In genomic region chr13:91456735-91457134, GRCm38 (mm10) we compare ENCODE assay signal across 22 mouse cellular contexts. TPM values are rescaled to one million over a fixed set of nuclear protein-coding genes. Genes with fewer than 3 reads are reported as not detected.
DNase-seq lines count a peak whose midpoint lies in the region; ATAC-seq and TF ChIP-seq lines count a peak whose summit lies in the region.
"Had no signal": no experiment of that assay in that cellular context is flagged by ENCODE, and none has a peak within 500 bp of the region (broad histone marks: within the 10 kb centered on the region; RNA-seq: fewer than 3 reads in every experiment).

No protein-coding gene starts in this region.

- H3K9me3 ChIP-seq in MEL (replicated peaks; ENCODE audit: insufficient read depth, low read length): no peaks in the 10 kb centered on the region
- no peaks in the 10 kb centered on the region for H3K9me3 ChIP-seq in liver, embryonic 14.5 days (ENCODE audit: control insufficient read depth, low read length)
- H3K9me3 ChIP-seq in liver, postnatal 0 days (ENCODE audit: low read length): no peaks in the 10 kb centered on the region
- H3K9me3 ChIP-seq: forebrain, embryonic 10.5 days; G1E; hindbrain, embryonic 12.5 days had no signal

- no peak for DNase-seq in MEL (ENCODE audit: low read depth, low spot score)
- peak; percentile 82 for DNase-seq in c-Kit-positive CD71-positive TER-119-positive erythroid progenitor cells, embryonic 14.5 days (ENCODE audit: low spot score)
- peak in 2 of 3 experiments; percentile 49 to 73 for DNase-seq in liver, embryonic 14.5 days (ENCODE audit: low read depth in 3 of 3, low spot score in 3 of 3)
- DNase-seq in liver, postnatal 0 days: no peak
- DNase-seq in left cerebral cortex, adult 2 months (ENCODE audit: extremely low spot score in 1 of 2, low spot score in 2 of 2): no peak
- no peak for DNase-seq in right cerebral cortex, postnatal 25 days
- DNase-seq in right cerebral cortex, adult 2 months (ENCODE audit: low spot score in 2 of 2): no peak
- DNase-seq: adrenal gland, adult 2 months; adrenal gland, postnatal 14 days; B cell, adult 2 months; cerebellum, adult 18-20 months; cerebellum, adult 9-10 months; cerebellum, postnatal 14 days; forebrain, postnatal 0 days; gastrocnemius, postnatal 10 days; gastrocnemius, postnatal 36 days had no signal

- ATAC-seq in liver, embryonic 14.5 days (ENCODE audit: insufficient read depth): no peak
- ATAC-seq in liver, postnatal 0 days: no peak
- ATAC-seq: forebrain, embryonic 14.5 days; forebrain, postnatal 0 days; hindbrain, embryonic 16.5 days had no signal

- 18% methylated on average over 3 of the region's 3 CpGs for WGBS in liver, embryonic 14.5 days (ENCODE audit: insufficient replicate concordance)
- WGBS in liver, postnatal 0 days (ENCODE audit: insufficient replicate concordance): 37% methylated on average over 3 of the region's 3 CpGs

- TF ChIP-seq CTCF in MEL (IDR thresholded peaks at IDR 0.05 in 2 of 3, conservative IDR thresholded peaks at IDR 0.05 in 1 of 3; ENCODE audit: control insufficient read depth in 1 of 3, insufficient read depth in 1 of 3, low read depth in 2 of 3, low read length in 3 of 3, poor library complexity in 1 of 3, severe bottlenecking in 1 of 3): no peak
- no peak for TF ChIP-seq CTCF in liver, embryonic 14.5 days (IDR thresholded peaks at IDR 0.05; ENCODE audit: low read depth)
- no peak for TF ChIP-seq CTCF in liver, postnatal 0 days (IDR thresholded peaks at IDR 0.05; ENCODE audit: low read depth)
- no peak for TF ChIP-seq CTCF in left cerebral cortex, adult 2 months (IDR thresholded peaks at IDR 0.05)

- no peak for TF ChIP-seq POLR2A in MEL (IDR thresholded peaks at IDR 0.05; ENCODE audit: control insufficient read depth in 1 of 2, insufficient read depth in 1 of 2, low read depth in 1 of 2, low read length in 2 of 2, poor library complexity in 1 of 2)

- peaks cover 15 to 17% of the 10 kb centered on the region in 2 experiments for H3K4me1 ChIP-seq in MEL (ENCODE audit: control insufficient read depth in 1 of 2, insufficient read depth in 2 of 2, low read length in 2 of 2)
- H3K4me1 ChIP-seq in liver, embryonic 14.5 days (replicated peaks; ENCODE audit: control insufficient read depth in 2 of 2, insufficient read depth in 2 of 2, low read length in 1 of 2): peaks cover 34 to 37% of the 10 kb centered on the region in 2 experiments
- peaks cover 17% of the 10 kb centered on the region for H3K4me1 ChIP-seq in liver, postnatal 0 days (ENCODE audit: insufficient read depth)

- TF ChIP-seq RAD21 in MEL (IDR thresholded peaks at IDR 0.05; ENCODE audit: low read depth, low read length): no peak

- H3K27me3 ChIP-seq in MEL (ENCODE audit: control insufficient read depth in 1 of 2, insufficient read depth in 2 of 2, low read length in 2 of 2): no peaks in the 10 kb centered on the region
- H3K27me3 ChIP-seq in liver, embryonic 14.5 days (ENCODE audit: control insufficient read depth, insufficient read depth, low read length): no peaks in the 10 kb centered on the region
- no peaks in the 10 kb centered on the region for H3K27me3 ChIP-seq in liver, postnatal 0 days (ENCODE audit: insufficient read depth, low read length)
- H3K27me3 ChIP-seq: hindbrain, embryonic 12.5 days had no signal

- TF ChIP-seq EP300 in MEL (IDR thresholded peaks at IDR 0.05; ENCODE audit: low read depth in 1 of 2, low read length in 2 of 2): peak in 1 of 2 experiments; percentile 45; a peak in 1 of 4 replicates
- peak; percentile 73 for TF ChIP-seq EP300 in liver, embryonic 14.5 days (IDR thresholded peaks at IDR 0.05; ENCODE audit: low read depth)
- peak; percentile 81 for TF ChIP-seq EP300 in liver, postnatal 0 days (IDR thresholded peaks at IDR 0.05; ENCODE audit: low read depth)

- peak overlapping the region; percentile 47 for H3K4me2 ChIP-seq in liver, embryonic 14.5 days (ENCODE audit: low read depth)
- no peak overlapping the region; the same call in 1 of the 2 replicates for H3K4me2 ChIP-seq in liver, postnatal 0 days (ENCODE audit: low read depth, low read length)
- H3K4me2 ChIP-seq: heart, embryonic 11.5 days; hindbrain, embryonic 12.5 days had no signal

- no peak overlapping the region; the same call in 1 of the 2 replicates for H3K27ac ChIP-seq in MEL (ENCODE audit: control insufficient read depth, low read depth, low read length)
- peak overlapping the region; percentile 56 for H3K27ac ChIP-seq in liver, embryonic 14.5 days
- peak overlapping the region; percentile 2; the same call in 1 of the 2 replicates for H3K27ac ChIP-seq in liver, postnatal 0 days (ENCODE audit: low read depth)
- H3K27ac ChIP-seq in left cerebral cortex, adult 2 months: no peak overlapping the region
- H3K27ac ChIP-seq: forebrain, embryonic 10.5 days; hindbrain, embryonic 12.5 days had no signal

- H3K36me3 ChIP-seq in MEL (ENCODE audit: control insufficient read depth in 1 of 2, insufficient read depth in 2 of 2, low read length in 2 of 2): peaks cover 0 to 31% of the 10 kb centered on the region in 2 experiments; a peak in 2 of 4 replicates
- H3K36me3 ChIP-seq in liver, embryonic 14.5 days (replicated peaks; ENCODE audit: control insufficient read depth, insufficient read depth, low read depth): no peaks in the 10 kb centered on the region
- H3K36me3 ChIP-seq in liver, postnatal 0 days (replicated peaks; ENCODE audit: insufficient read depth, low read length): no peaks in the 10 kb centered on the region
- H3K36me3 ChIP-seq: forebrain, embryonic 10.5 days; G1E; hindbrain, embryonic 12.5 days had no signal

- intact Hi-C loops in left cerebral cortex, adult 2 months (cut with DNase I): no loop called here

- no peak overlapping the region for H3K9ac ChIP-seq in MEL (ENCODE audit: control insufficient read depth, low read depth, low read length, poor library complexity, severe bottlenecking)
- H3K9ac ChIP-seq in liver, embryonic 14.5 days (replicated peaks): 0 out of 2 replicates have a peak overlapping the region, but pooled peaks have one; percentile 13
- no peak overlapping the region for H3K9ac ChIP-seq in liver, postnatal 0 days (replicated peaks)
- H3K9ac ChIP-seq: forebrain, postnatal 0 days; hindbrain, embryonic 12.5 days had no signal

- H3K79me2 ChIP-seq in MEL (ENCODE audit: control insufficient read depth, insufficient read depth, low read length, poor library complexity): peaks cover 9% of the 10 kb centered on the region

- H3K4me3 ChIP-seq in MEL (ENCODE audit: control insufficient read depth in 1 of 2, insufficient read depth in 1 of 2, low read depth in 2 of 2, low read length in 2 of 2): no peak overlapping the region
- no peak overlapping the region for H3K4me3 ChIP-seq in liver, embryonic 14.5 days (ENCODE audit: insufficient read depth in 1 of 2, low read depth in 2 of 2, low read length in 2 of 2)
- H3K4me3 ChIP-seq in liver, postnatal 0 days (ENCODE audit: low read depth, low read length): no peak overlapping the region
- H3K4me3 ChIP-seq in left cerebral cortex, adult 2 months: no peak overlapping the region
- H3K4me3 ChIP-seq: forebrain, embryonic 10.5 days; hindbrain, embryonic 12.5 days had no signal

TF ChIP-seq in MEL, 35 proteins besides CTCF, POLR2A, EP300 and RAD21:
- TF ChIP-seq SIN3A (IDR thresholded peaks at IDR 0.05; ENCODE audit: low read length) (no peak), TAL1 (IDR thresholded peaks at IDR 0.05; ENCODE audit: low read length) (peak; percentile 87), MXI1 (IDR thresholded peaks at IDR 0.05; ENCODE audit: low read depth, low read length) (no peak), TBP (IDR thresholded peaks at IDR 0.05; ENCODE audit: low read depth, low read length) (no peak), ZMIZ1 (IDR thresholded peaks at IDR 0.05; ENCODE audit: low read depth, low read length) (no peak)

RNA-seq across cellular contexts. Expression of gene Ssbp2, which starts 3.3 kb away (rescaled TPM):
- 12.6 and 14.3 TPM in 2 replicates for total RNA-seq in MEL (2012; rRNA removed)
- polyA plus RNA-seq in MEL (2012; ENCODE audit: insufficient read depth in 1 of 2, insufficient read length in 2 of 2, low read depth in 1 of 2, low replicate concordance in 2 of 2, missing spikeins in 1 of 2): 10 to 100 TPM in 1 of 2 experiments, not detected in 1; 38.4 TPM
- 21.4 and 23.7 TPM in 2 replicates for polyA plus RNA-seq in liver, embryonic 14.5 days (2012; rRNA removed)
- 43.0 and 47.2 TPM in 2 replicates for polyA plus RNA-seq in liver, embryonic 14.5 days (2014; fragmentation: Nextera tagmentation; extraction: Ambion mirVana)
- 18.8 and 21.6 TPM in 2 replicates for polyA plus RNA-seq in liver, postnatal 0 days (2015; fragmentation: Nextera tagmentation; extraction: Ambion mirVana)
- total RNA-seq in left cerebral cortex, adult 2 months (2021): 100 to 1,000 TPM; 137 to 148 TPM

Comparison
In these comparisons a context has a peak if more than half of its experiments do, and no peak if none do; other contexts are left out.
1. DNase-seq: peak in c-Kit-positive CD71-positive TER-119-positive erythroid progenitor cells, embryonic 14.5 days (single experiment) and liver, embryonic 14.5 days (2 of 3); none in MEL (single experiment), liver, postnatal 0 days (single experiment), left cerebral cortex, adult 2 months (0 of 2), right cerebral cortex, postnatal 25 days (single experiment) and right cerebral cortex, adult 2 months (0 of 2).
2. H3K27ac ChIP-seq: peak in liver, embryonic 14.5 days (single experiment) and liver, postnatal 0 days (single experiment); none in MEL (single experiment) and left cerebral cortex, adult 2 months (single experiment).